Mouse (Mus musculus): ENCODE measurements at regions not wholly inside any gene's neighbourhood (a gene's known extent, or its start where the extent isn't known, plus 50 kb on each side); places are given as distances from the start of the nearest gene placed in this dataset.

GRCm38 (mm10) chr15:10901745-10902262 is 50.3 kb upstream of the C1qtnf3 start:
- DNase-seq (ENCODE audit: low spot score in 2 of 2): no peak

Measured in layer of hippocampus, postnatal 10 days (tissue).